Mouse (Mus musculus) forelimb bud, embryonic 11.5 days (tissue): Measurements from ENCODE around the gene 7530416G11Rik.

ENCODE experiments used
- DNase-seq: peaks from one replicate; pipeline ENCODE4 v3.0.0-alpha.2; 2012; ENCODE audit warnings: low read depth, low spot score

Gene 7530416G11Rik

DNA sequence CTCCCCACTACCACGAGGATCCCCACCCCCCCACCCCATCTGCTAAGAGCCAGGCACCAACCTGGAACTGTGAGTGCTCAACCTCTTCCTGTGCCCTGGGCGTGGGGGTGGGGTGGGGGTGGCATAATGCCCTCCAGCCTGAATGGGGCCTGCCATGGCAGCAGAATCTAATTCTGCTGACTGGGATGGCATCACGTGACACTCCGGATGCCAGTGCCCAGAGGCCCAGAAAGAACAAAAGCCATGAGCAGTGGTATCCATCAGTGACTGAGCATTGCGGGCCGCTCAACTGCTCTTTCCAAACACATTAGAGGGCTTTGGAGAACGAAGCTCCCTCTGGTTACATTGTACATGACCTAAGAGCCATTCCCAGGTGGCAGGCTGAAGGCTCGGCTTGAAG is at the start of gene 7530416G11Rik:
TSS of gene 7530416G11Rik (minus strand) at position 101 of the 400 bp plus-strand sequence.
- no peak for DNase-seq

DNA sequence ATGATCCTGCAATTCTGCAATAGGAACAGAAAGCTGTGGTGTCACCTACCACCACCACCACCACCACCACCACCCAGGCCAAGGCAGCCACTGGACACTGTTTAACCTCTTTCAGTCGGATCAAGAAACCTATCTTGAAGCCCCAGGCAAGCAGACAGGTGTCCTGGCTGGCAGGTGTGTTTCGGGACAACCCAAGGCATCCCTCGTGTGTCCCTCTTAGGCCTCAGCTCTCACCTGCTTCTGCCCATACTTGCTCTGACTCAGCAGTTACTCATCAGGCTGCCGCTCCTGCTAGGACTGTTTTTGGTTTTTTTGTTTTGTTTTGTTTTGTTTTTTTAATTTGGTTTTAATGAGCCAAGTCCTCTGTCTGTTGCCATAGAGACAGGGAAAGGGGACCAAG is 43.5 kb upstream of the 7530416G11Rik start:
- DNase-seq, result no peak

- no peak for DNase-seq
Measured at GRCm38 (mm10) chr15:85545369-85545768, 42.3 kb upstream of the 7530416G11Rik start.

DNA sequence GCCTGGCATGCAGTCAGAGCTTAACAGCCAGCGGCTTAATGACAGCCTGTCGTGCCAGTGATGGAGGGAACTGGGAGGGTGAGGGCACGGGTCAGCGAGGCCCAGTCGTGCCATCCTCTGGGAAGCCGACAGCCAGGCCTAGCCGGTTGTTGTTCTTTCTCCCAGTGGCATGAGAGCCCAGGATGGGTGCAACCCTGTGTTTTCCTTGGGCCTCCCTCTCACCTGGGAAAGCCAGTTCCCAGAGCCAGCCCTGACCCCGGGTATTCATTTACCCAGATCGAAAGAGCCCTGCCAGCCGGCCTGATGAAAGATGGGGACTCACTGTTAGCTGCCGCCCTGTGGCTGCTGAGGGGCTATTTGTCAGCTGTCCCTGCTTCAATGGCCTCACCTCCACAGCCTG is 35.1 kb upstream of the 7530416G11Rik start:
- DNase-seq, result no peak

- no peak for DNase-seq
Measured at GRCm38 (mm10) chr15:85537151-85537550, 34.1 kb upstream of the 7530416G11Rik start.

- DNase-seq, result no peak
Measured at GRCm38 (mm10) chr15:85534646-85535045, 31.6 kb upstream of the 7530416G11Rik start.

GRCm38 (mm10) chr15:85534215-85534614 is 31.2 kb upstream of the 7530416G11Rik start:
- no peak for DNase-seq

GRCm38 (mm10) chr15:85532063-85532462 is 29.0 kb upstream of the 7530416G11Rik start:
- DNase-seq, result no peak

DNA sequence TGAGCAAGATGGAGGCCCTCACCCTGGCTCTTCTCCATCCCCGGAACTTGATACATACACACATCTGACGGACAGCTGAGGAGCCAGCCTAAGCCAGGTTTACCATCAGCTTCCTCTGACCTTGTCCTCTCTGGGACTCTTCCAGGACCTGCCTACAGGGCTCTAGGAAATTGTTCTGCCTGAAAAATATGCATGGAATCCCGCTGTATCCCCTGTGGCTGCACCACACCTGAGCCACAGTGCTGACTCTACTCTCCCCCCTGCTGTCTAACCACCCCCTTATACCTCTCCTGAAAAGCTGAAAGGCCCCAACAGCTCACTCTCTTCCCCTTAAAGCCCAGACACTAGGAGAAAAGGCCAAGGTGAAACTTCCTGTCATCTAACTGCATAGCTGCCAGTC is 26.9 kb upstream of the 7530416G11Rik start:
- no peak for DNase-seq

DNA sequence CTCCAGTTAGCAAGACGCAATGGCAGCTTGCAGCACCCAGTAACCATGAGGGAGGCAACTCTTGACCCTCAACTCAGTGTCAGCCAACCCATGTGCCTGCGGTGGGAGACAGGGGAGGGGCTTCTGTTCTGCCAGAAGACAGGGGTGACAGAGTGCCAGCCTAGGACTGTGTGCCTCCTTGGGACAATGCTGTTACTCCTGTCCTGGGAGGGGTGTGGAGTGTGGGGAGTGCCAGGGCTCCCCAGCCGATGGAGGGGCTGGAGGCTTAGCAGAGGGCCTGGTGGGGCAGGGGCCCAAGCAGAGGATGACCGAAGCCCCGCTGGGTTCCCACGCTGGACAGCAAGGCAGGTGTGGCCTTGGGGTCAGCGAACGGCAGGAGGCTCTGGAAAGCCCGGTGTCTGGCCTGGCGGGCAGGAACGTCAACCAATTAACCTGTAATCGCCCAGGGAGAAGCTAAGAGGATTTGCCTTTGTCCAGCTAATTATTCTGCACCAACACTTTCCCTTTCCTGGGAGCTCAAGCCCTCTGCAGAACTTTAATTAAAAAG is 21.4 kb upstream of the 7530416G11Rik start:
- DNase-seq, result no peak

GRCm38 (mm10) chr15:85523173-85523991 is 20.4 kb upstream of the 7530416G11Rik start:
- DNase-seq, result peak; percentile 35

- peak; percentile 36 for DNase-seq
Measured at GRCm38 (mm10) chr15:85519438-85519837, 16.4 kb upstream of the 7530416G11Rik start.

DNA sequence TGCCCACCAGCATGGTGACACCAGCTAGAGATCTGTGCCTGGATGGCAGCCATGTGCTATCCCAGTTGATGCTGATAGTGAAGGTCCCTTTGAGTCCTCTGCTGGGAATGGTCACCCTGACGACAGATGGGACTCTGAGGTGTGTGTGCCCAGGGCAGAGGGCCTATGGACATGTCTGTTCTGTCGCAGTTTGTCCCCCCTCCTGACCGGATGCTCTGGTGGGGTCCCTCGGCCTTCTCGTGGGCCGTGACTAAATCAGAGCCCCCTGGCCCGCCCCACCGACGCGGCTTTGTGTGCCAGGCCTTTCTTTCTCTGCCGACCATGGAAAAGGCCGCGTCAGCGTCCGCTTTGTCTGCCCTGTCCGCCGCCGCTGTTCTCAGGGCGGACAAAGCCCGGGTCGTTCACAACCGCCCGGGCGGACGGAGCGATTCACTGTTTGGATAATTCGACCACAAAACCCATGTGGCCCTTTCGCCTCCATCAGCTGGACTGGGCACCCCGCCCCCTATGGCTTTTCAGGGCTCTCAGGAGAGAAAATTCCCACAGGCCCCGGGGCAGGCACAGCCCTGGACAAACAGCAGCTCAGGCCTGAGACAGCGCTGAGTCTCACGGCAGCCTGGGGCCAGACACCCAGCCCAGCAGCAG is 4.5 kb upstream of the 7530416G11Rik start:
- no peak for DNase-seq

GRCm38 (mm10) chr15:85506680-85507079 is 3.7 kb upstream of the 7530416G11Rik start:
- no peak for DNase-seq

- no peak for DNase-seq
Measured at GRCm38 (mm10) chr15:85505118-85505925, 2.3 kb upstream of the 7530416G11Rik start.

GRCm38 (mm10) chr15:85500267-85500666 is 2.8 kb downstream of the 7530416G11Rik start:
- DNase-seq, result no peak

GRCm38 (mm10) chr15:85497981-85498475 is 5.0 kb downstream of the 7530416G11Rik start:
- DNase-seq, result no peak

- no peak for DNase-seq
Measured at GRCm38 (mm10) chr15:85497548-85497947, 5.5 kb downstream of the 7530416G11Rik start.

- no peak for DNase-seq
Measured at GRCm38 (mm10) chr15:85494163-85494621, 8.8 kb downstream of the 7530416G11Rik start.

- no peak for DNase-seq
Measured at GRCm38 (mm10) chr15:85489751-85490150, 13.3 kb downstream of the 7530416G11Rik start.

- DNase-seq, result no peak
Measured at GRCm38 (mm10) chr15:85488900-85489299, 14.1 kb downstream of the 7530416G11Rik start.
